Mouse (Mus musculus): ENCODE results near the gene Nae1. TPM values are rescaled to one million over a fixed set of nuclear protein-coding genes. Genes with fewer than 3 reads are reported as not detected.

Nae1 gene
- polyA plus RNA-seq, 1 experiment from 2014 or later: 94.5 TPM

- Histone ChIP-seq H3K4me2 (replicated peaks) (no peak overlapping the region), H3K4me1 (peaks cover 12% of the 10 kb centered on the region), H3K36me3 (peaks cover 26% of the 10 kb centered on the region), H3K9me3 (replicated peaks) (no peaks in the 10 kb centered on the region), H3K27ac (replicated peaks) (no peak overlapping the region), H3K4me3 (replicated peaks) (no peak overlapping the region), H3K27me3 (no peaks in the 10 kb centered on the region), H3K9ac (no peak overlapping the region)
- ATAC-seq (ENCODE audit: insufficient number of reproducible peaks, low FRiP score, low TSS enrichment, low read depth): no peak
- 90% methylated on average over 6 of the region's 6 CpGs for WGBS
Measured at GRCm38 (mm10) chr8:104529671-104530070, 4.8 kb downstream of the Nae1 start.

GRCm38 (mm10) chr8:104517872-104518271 is 16.6 kb downstream of the Nae1 start:
- no peak overlapping the region for H3K27ac ChIP-seq (replicated peaks)
- no peaks in the 10 kb centered on the region for H3K27me3 ChIP-seq
- no peaks in the 10 kb centered on the region for H3K9me3 ChIP-seq (replicated peaks)
- WGBS: 70% methylated on average over 5 of the region's 5 CpGs
- H3K36me3 ChIP-seq: peaks cover 56% of the 10 kb centered on the region
- H3K4me3 ChIP-seq (replicated peaks): no peak overlapping the region
- ATAC-seq (ENCODE audit: insufficient number of reproducible peaks, low FRiP score, low TSS enrichment, low read depth): no peak
- no peaks in the 10 kb centered on the region for H3K4me1 ChIP-seq
- no peak overlapping the region for H3K4me2 ChIP-seq (replicated peaks)
- no peak overlapping the region for H3K9ac ChIP-seq

GRCm38 (mm10) chr8:104510134-104510533 is 24.3 kb downstream of the Nae1 start:
- H3K4me2 ChIP-seq (replicated peaks): peak overlapping the region; percentile 100; the same call in 1 of the 2 replicates
- H3K27ac ChIP-seq (replicated peaks): no peak overlapping the region
- H3K9ac ChIP-seq: no peak overlapping the region; the same call in 1 of the 2 replicates
- ATAC-seq (ENCODE audit: insufficient number of reproducible peaks, low FRiP score, low TSS enrichment, low read depth): no peak
- H3K4me3 ChIP-seq (replicated peaks): peak overlapping the region; percentile 58; the same call in 1 of the 2 replicates
- no peaks in the 10 kb centered on the region for H3K27me3 ChIP-seq
- peaks cover 21% of the 10 kb centered on the region for H3K36me3 ChIP-seq
- H3K9me3 ChIP-seq (replicated peaks): no peaks in the 10 kb centered on the region
- 72% methylated on average over 3 of the region's 3 CpGs for WGBS
- peaks cover 15% of the 10 kb centered on the region for H3K4me1 ChIP-seq

GRCm38 (mm10) chr8:104509061-104510006 is 25.1 kb downstream of the Nae1 start, which contains the start of gene Terb1:
Gene Terb1 (minus strand): TSS chr8:104509910.
- under 1% methylated on average over 64 of the region's 64 CpGs for WGBS
- H3K36me3 ChIP-seq: peaks cover 15% of the 10 kb centered on the region
- H3K27ac ChIP-seq (replicated peaks): peak within 1 kb of the TSS; percentile 52
- H3K4me1 ChIP-seq: peaks cover 15% of the 10 kb centered on the region
- no peaks in the 10 kb centered on the region for H3K27me3 ChIP-seq
- no peaks in the 10 kb centered on the region for H3K9me3 ChIP-seq (replicated peaks)
- H3K9ac ChIP-seq: peak within 1 kb of the TSS; percentile 66
- H3K4me2 ChIP-seq (replicated peaks): peak within 1 kb of the TSS; percentile 100
- H3K4me3 ChIP-seq (replicated peaks): peak within 1 kb of the TSS; percentile 58
- peak; percentile 74 for ATAC-seq (ENCODE audit: insufficient number of reproducible peaks, low FRiP score, low TSS enrichment, low read depth)

GRCm38 (mm10) chr8:104479091-104479490 is 55.3 kb downstream of the Nae1 start:
- Histone ChIP-seq H3K36me3 (no peaks in the 10 kb centered on the region), H3K4me2 (replicated peaks) (no peak overlapping the region), H3K4me3 (replicated peaks) (no peak overlapping the region), H3K9me3 (replicated peaks) (no peaks in the 10 kb centered on the region), H3K27me3 (no peaks in the 10 kb centered on the region), H3K9ac (no peak overlapping the region), H3K4me1 (no peaks in the 10 kb centered on the region), H3K27ac (replicated peaks) (no peak overlapping the region)
- WGBS: 69% methylated on average over 1 of the region's 1 CpGs
- no peak for ATAC-seq (ENCODE audit: insufficient number of reproducible peaks, low FRiP score, low TSS enrichment, low read depth)

GRCm38 (mm10) chr8:104472465-104472864 is 62.0 kb downstream of the Nae1 start:
- Histone ChIP-seq H3K9me3 (replicated peaks) (no peaks in the 10 kb centered on the region), H3K4me1 (no peaks in the 10 kb centered on the region), H3K36me3 (no peaks in the 10 kb centered on the region), H3K4me3 (replicated peaks) (no peak overlapping the region), H3K27me3 (no peaks in the 10 kb centered on the region), H3K27ac (replicated peaks) (no peak overlapping the region), H3K4me2 (replicated peaks) (no peak overlapping the region), H3K9ac (no peak overlapping the region)
- no peak for ATAC-seq (ENCODE audit: insufficient number of reproducible peaks, low FRiP score, low TSS enrichment, low read depth)
- 73% methylated on average over 3 of the region's 3 CpGs for WGBS

GRCm38 (mm10) chr8:104467463-104467862 is 67.0 kb downstream of the Nae1 start:
- Histone ChIP-seq H3K4me3 (replicated peaks) (no peak overlapping the region), H3K4me2 (replicated peaks) (no peak overlapping the region), H3K9me3 (replicated peaks) (no peaks in the 10 kb centered on the region), H3K36me3 (no peaks in the 10 kb centered on the region), H3K27me3 (no peaks in the 10 kb centered on the region), H3K27ac (replicated peaks) (no peak overlapping the region), H3K9ac (no peak overlapping the region), H3K4me1 (no peaks in the 10 kb centered on the region)
- 73% methylated on average over 2 of the region's 2 CpGs for WGBS
- ATAC-seq (ENCODE audit: insufficient number of reproducible peaks, low FRiP score, low TSS enrichment, low read depth): no peak

Other genes starting within 250 kb of the Nae1 start
- gene Cmtm2a, start 241.5 kb downstream of the Nae1 start, polyA plus RNA-seq (2015; fragmentation: Nextera tagmentation; extraction: Ambion mirVana): not detected in 2 replicates
- not detected in 2 replicates for gene Gm45711, start 224.6 kb downstream of the Nae1 start, polyA plus RNA-seq (2015; fragmentation: Nextera tagmentation; extraction: Ambion mirVana)
- not detected in 2 replicates for gene Cmtm1, start 224.5 kb downstream of the Nae1 start, polyA plus RNA-seq (2015; fragmentation: Nextera tagmentation; extraction: Ambion mirVana)
- gene Gm11020, start 213.1 kb downstream of the Nae1 start, polyA plus RNA-seq (2015; fragmentation: Nextera tagmentation; extraction: Ambion mirVana): not detected in 2 replicates
- not detected in 2 replicates for gene Cmtm2b, start 212.4 kb downstream of the Nae1 start, polyA plus RNA-seq (2015; fragmentation: Nextera tagmentation; extraction: Ambion mirVana)
- gene Cmtm3, start 195.2 kb downstream of the Nae1 start, polyA plus RNA-seq (2015; fragmentation: Nextera tagmentation; extraction: Ambion mirVana): 175 and 176 TPM in 2 replicates
- 2.9 and 3.4 TPM in 2 replicates for gene Cmtm4, start 138.8 kb downstream of the Nae1 start, polyA plus RNA-seq (2015; fragmentation: Nextera tagmentation; extraction: Ambion mirVana)
- gene Dync1li2, start 91.6 kb downstream of the Nae1 start, polyA plus RNA-seq (2015; fragmentation: Nextera tagmentation; extraction: Ambion mirVana): 63.0 and 66.3 TPM in 2 replicates
- 0.48 and 0.55 TPM in 2 replicates for gene Terb1, start 24.7 kb downstream of the Nae1 start, polyA plus RNA-seq (2015; fragmentation: Nextera tagmentation; extraction: Ambion mirVana)
- 1.1 and 1.2 TPM in 2 replicates for gene Car7, start 52 bp upstream of the Nae1 start, polyA plus RNA-seq (2015; fragmentation: Nextera tagmentation; extraction: Ambion mirVana)
- gene Pdp2, start 56.8 kb upstream of the Nae1 start, polyA plus RNA-seq (2015; fragmentation: Nextera tagmentation; extraction: Ambion mirVana): 9.0 and 9.3 TPM in 2 replicates
- 0.40 TPM in 1 of 2 replicates, not detected in the other for gene Cdh16, start 89.8 kb upstream of the Nae1 start, polyA plus RNA-seq (2015; fragmentation: Nextera tagmentation; extraction: Ambion mirVana)
- 22.8 and 31.0 TPM in 2 replicates for gene Rrad, start 96.7 kb upstream of the Nae1 start, polyA plus RNA-seq (2015; fragmentation: Nextera tagmentation; extraction: Ambion mirVana)
- gene Ciao2b, start 107.3 kb upstream of the Nae1 start, polyA plus RNA-seq (2015; fragmentation: Nextera tagmentation; extraction: Ambion mirVana): 90.6 and 91.9 TPM in 2 replicates
- gene Ces2a, start 199.4 kb upstream of the Nae1 start, polyA plus RNA-seq (2015; fragmentation: Nextera tagmentation; extraction: Ambion mirVana): not detected in 2 replicates

Measured in embryonic facial prominence, embryonic 15.5 days (tissue).